Mouse (Mus musculus) lung, adult 2 months (tissue): ENCODE measurements at regions not wholly inside any gene's neighbourhood (a gene's known extent, or its start where the extent isn't known, plus 50 kb on each side); places are given as distances from the start of the nearest gene placed in this dataset.

Source experiments
- CTCF ChIP-seq: fragments of 200-500 bp; IDR thresholded peaks from 2 replicates; pipeline ENCODE4 v1.5.1; 2011; ENCODE audit warnings: mild to moderate bottlenecking, low read length, control low read depth; ENCODE audit not compliant: insufficient read depth
- POLR2A ChIP-seq: fragments of 200-500 bp; IDR thresholded peaks from 2 replicates; pipeline ENCODE4 v1.6.1; 2011; ENCODE audit warnings: low read depth, mild to moderate bottlenecking, control low read depth, low read length, borderline replicate concordance; ENCODE audit errors: extremely low read depth

- no peak for TF ChIP-seq CTCF
- TF ChIP-seq POLR2A: no peak
Observed at GRCm38 (mm10) chr15:61345101-61345500, 422.3 kb upstream of the A1bg start.
